Mouse (Mus musculus) frontal cortex, adult 2 months (tissue): ENCODE measurements around the gene Tas2r131. TPM values are rescaled to one million over a fixed set of nuclear protein-coding genes. Genes with fewer than 3 reads are reported as not detected.
"Not testable (repeated sequence)": the region's sequence is repeated elsewhere in the genome, so short reads cannot be mapped to it uniquely, and the experiment has no call there.

Experiments used
- DNase-seq, 2 experiments: peaks; one replicate each; pipeline ENCODE4 v3.0.0; 2022; ENCODE audit warnings: low spot score in 1 of 2; ENCODE audit errors: extremely low spot score in 1 of 2
- polyA plus RNA-seq: library from polyadenylated mRNA; depleted of rRNA; stranded (reverse); fragments of >200 nt; gene quantifications from 2 replicates; pipeline ENCODE4 v1.2.3, GENCODE M21; 2012; rRNA removed

The Tas2r131 gene
- polyA plus RNA-seq: not detected in 2 replicates

GRCm38 (mm10) chr6:132957819-132958218 is at the start of gene Tas2r131:
TSS of gene Tas2r131 (minus strand) at chr6:132957919.
- DNase-seq: no peak

GRCm38 (mm10) chr6:132980865-132981264 is 23.1 kb upstream of the Tas2r131 start, which contains the start of gene Tas2r109:
TSS of gene Tas2r109 (minus strand) at chr6:132980965.
- no peak for DNase-seq

- no peak for DNase-seq
Measured at GRCm38 (mm10) chr6:132950802-132951201, 6.9 kb downstream of the Tas2r131 start, which contains the start of gene Tas2r129. TSS of gene Tas2r129 (plus strand) at chr6:132951102.

- DNase-seq: not testable (repeated sequence)
Measured at GRCm38 (mm10) chr6:132941376-132941775, 16.3 kb downstream of the Tas2r131 start.

- DNase-seq: no peak
Measured at GRCm38 (mm10) chr6:132909351-132909750, 48.4 kb downstream of the Tas2r131 start, which contains the start of gene Tas2r125. TSS of gene Tas2r125 (plus strand) at chr6:132909651.

Other genes starting within 250 kb of the Tas2r131 start
- gene Tas2r122, start 246.0 kb downstream of the Tas2r131 start, polyA plus RNA-seq: not detected in 2 replicates
- gene Tas2r115, start 219.9 kb downstream of the Tas2r131 start, polyA plus RNA-seq: not detected in 2 replicates
- gene Tas2r124, start 203.2 kb downstream of the Tas2r131 start, polyA plus RNA-seq: not detected in 2 replicates
- gene Tas2r102, start 195.8 kb downstream of the Tas2r131 start, polyA plus RNA-seq: not detected in 2 replicates
- gene Tas2r136, start 179.8 kb downstream of the Tas2r131 start, polyA plus RNA-seq: not detected in 2 replicates
- gene Tas2r117, start 155.1 kb downstream of the Tas2r131 start, polyA plus RNA-seq: not detected in 2 replicates
- gene Tas2r123, start 110.8 kb downstream of the Tas2r131 start, polyA plus RNA-seq: not detected in 2 replicates
- not detected in 2 replicates for gene Tas2r116, start 102.5 kb downstream of the Tas2r131 start, polyA plus RNA-seq
- gene Tas2r110, start 89.9 kb downstream of the Tas2r131 start, polyA plus RNA-seq: not detected in 2 replicates
- gene Tas2r113, start 64.9 kb downstream of the Tas2r131 start, polyA plus RNA-seq: not detected in 2 replicates
- gene Tas2r125, start 48.3 kb downstream of the Tas2r131 start, polyA plus RNA-seq: not detected in 2 replicates
- not detected in 2 replicates for gene Tas2r129, start 6.8 kb downstream of the Tas2r131 start, polyA plus RNA-seq
- gene Tas2r109, start 23.0 kb upstream of the Tas2r131 start, polyA plus RNA-seq: not detected in 2 replicates
- not detected in 2 replicates for gene Tas2r103, start 79.2 kb upstream of the Tas2r131 start, polyA plus RNA-seq
- not detected in 2 replicates for gene Tas2r140, start 97.9 kb upstream of the Tas2r131 start, polyA plus RNA-seq
- gene Smim10l1, start 147.0 kb upstream of the Tas2r131 start, polyA plus RNA-seq: 71.0 and 85.9 TPM in 2 replicates